Mouse (Mus musculus): ENCODE measurements around the gene Hoxa4.

Hoxa4 gene

GRCm38 (mm10) chr6:52165441-52166370 is 25.8 kb downstream of the Hoxa4 start:
- no peak for DNase-seq (ENCODE audit: low spot score in 2 of 2)

GRCm38 (mm10) chr6:52164626-52165440 is 26.7 kb downstream of the Hoxa4 start, which contains the start of gene Hoxa2:
Gene Hoxa2, minus strand, starts transcription at chr6:52164831.
- DNase-seq (ENCODE audit: low spot score in 2 of 2), result no peak

GRCm38 (mm10) chr6:52164051-52164625 is 27.4 kb downstream of the Hoxa4 start:
- DNase-seq (ENCODE audit: low spot score in 2 of 2), result no peak

- DNase-seq (ENCODE audit: low spot score in 2 of 2), result no peak
These were observed 28.1 kb downstream of the Hoxa4 start for GRCm38 (mm10) chr6:52163366-52164031.

- no peak for DNase-seq (ENCODE audit: low spot score in 2 of 2)
These were observed 28.8 kb downstream of the Hoxa4 start for GRCm38 (mm10) chr6:52162611-52163365.

GRCm38 (mm10) chr6:52162093-52162380 is 29.5 kb downstream of the Hoxa4 start:
- no peak for DNase-seq (ENCODE audit: low spot score in 2 of 2)

- no peak for DNase-seq (ENCODE audit: low spot score in 2 of 2)
These were observed 30.0 kb downstream of the Hoxa4 start for GRCm38 (mm10) chr6:52161336-52162092.

GRCm38 (mm10) chr6:52160511-52161335 is 30.8 kb downstream of the Hoxa4 start:
- no peak for DNase-seq (ENCODE audit: low spot score in 2 of 2)

GRCm38 (mm10) chr6:52159979-52160378 is 31.6 kb downstream of the Hoxa4 start:
- DNase-seq (ENCODE audit: low spot score in 2 of 2), result no peak

- no peak for DNase-seq (ENCODE audit: low spot score in 2 of 2)
These were observed 32.3 kb downstream of the Hoxa4 start for GRCm38 (mm10) chr6:52159164-52159761.

- peak in 1 of 2 experiments; percentile 33 for DNase-seq (ENCODE audit: low spot score in 2 of 2)
These were observed 33.1 kb downstream of the Hoxa4 start, which contains the start of gene Hoxa1 for GRCm38 (mm10) chr6:52158276-52159051. Gene Hoxa1, minus strand, starts transcription at chr6:52158317.

- no peak for DNase-seq (ENCODE audit: low spot score in 2 of 2)
These were observed 33.9 kb downstream of the Hoxa4 start for GRCm38 (mm10) chr6:52157466-52158275.

- DNase-seq (ENCODE audit: low spot score in 2 of 2), result no peak
These were observed 34.9 kb downstream of the Hoxa4 start for GRCm38 (mm10) chr6:52156551-52157200.

- no peak for DNase-seq (ENCODE audit: low spot score in 2 of 2)
These were observed 36.1 kb downstream of the Hoxa4 start for GRCm38 (mm10) chr6:52155471-52155870.

- DNase-seq (ENCODE audit: low spot score in 2 of 2), result no peak
These were observed 37.5 kb downstream of the Hoxa4 start for GRCm38 (mm10) chr6:52154044-52154443.

- DNase-seq (ENCODE audit: low spot score in 2 of 2), result no peak
These were observed 38.3 kb downstream of the Hoxa4 start for GRCm38 (mm10) chr6:52153270-52153669.

Data from spleen, postnatal 14 days (tissue).